Mouse (Mus musculus) thymus, adult 2 months (tissue): Measurements from ENCODE around the gene Cps1.

ENCODE experiments used
- CTCF ChIP-seq: fragments of 200-500 bp; IDR thresholded peaks from 2 replicates; pipeline ENCODE4 v1.5.1; 2012; ENCODE audit warnings: mild to moderate bottlenecking, control low read depth, low read length, moderate library complexity, borderline replicate concordance; ENCODE audit not compliant: control insufficient read depth, poor library complexity, insufficient read depth; ENCODE audit errors: extremely low read depth
- POLR2A ChIP-seq: fragments of 200-500 bp; IDR thresholded peaks from 2 replicates; pipeline ENCODE4 v1.6.1; 2012; ENCODE audit warnings: mild to moderate bottlenecking, low read length, control low read depth, moderate library complexity; ENCODE audit not compliant: control insufficient read depth, poor library complexity, insufficient read depth; ENCODE audit errors: extremely low read depth

GRCm38 (mm10) chr1:67117778-67118177, 5.0 kb upstream of the Cps1 start:
- no peak for TF ChIP-seq POLR2A
- no peak for TF ChIP-seq CTCF
